Mouse (Mus musculus) lung, embryonic 15.5 days (tissue): ENCODE data around the gene Carhsp1. TPM values are rescaled to one million over a fixed set of nuclear protein-coding genes. Genes with fewer than 3 reads are reported as not detected.
A peak's percentile ranks its signal among the peaks of the same experiment; 100 is the strongest.

Experiments used
- ATAC-seq: fragments of 200-750 bp; cut with Nextera tagmentation; 2 replicates; pipeline ENCODE4 v1.8.0; 2017; ENCODE audit warnings: moderate number of reproducible peaks, borderline replicate concordance; ENCODE audit not compliant: low FRiP score, low TSS enrichment; ENCODE audit errors: extremely low read depth
- H3K27ac ChIP-seq: fragments of 300-500 bp; sonication (generic); 2 replicates; pipeline ENCODE4 v1.5.1; 2015; ENCODE audit warnings: moderate library complexity, mild to moderate bottlenecking, inconsistent platforms
- H3K27me3 ChIP-seq: fragments of 300-500 bp; sonication (generic); 2 replicates; pipeline ENCODE4 v1.6.1; 2015; ENCODE audit warnings: inconsistent platforms
- H3K36me3 ChIP-seq: fragments of 300-500 bp; sonication (generic); 2 replicates; pipeline ENCODE4 v1.6.1; 2015; ENCODE audit warnings: inconsistent platforms
- H3K4me1 ChIP-seq: fragments of 300-500 bp; sonication (generic); 2 replicates; pipeline ENCODE4 v1.6.1; 2015; ENCODE audit warnings: inconsistent platforms
- H3K4me2 ChIP-seq: fragments of 300-500 bp; sonication (generic); 2 replicates; pipeline ENCODE4 v1.6.1; 2015; ENCODE audit warnings: inconsistent platforms, mild to moderate bottlenecking, moderate library complexity
- H3K4me3 ChIP-seq: fragments of 300-500 bp; sonication (generic); 2 replicates; pipeline ENCODE4 v1.5.1; 2015; ENCODE audit warnings: mild to moderate bottlenecking, inconsistent platforms
- H3K9ac ChIP-seq: fragments of 300-500 bp; sonication (generic); 2 replicates; pipeline ENCODE4 v1.6.1; 2015; ENCODE audit warnings: inconsistent platforms
- H3K9me3 ChIP-seq: fragments of 300-500 bp; sonication (generic); 2 replicates; pipeline ENCODE4 v1.6.1; 2016; ENCODE audit warnings: inconsistent platforms
- WGBS: fragments of 180-500 bp; shearing (Covaris S2); methylation state at CpG from one replicate; pipeline ENCODE4 v1.1.7; 2015; 5-methylcytosine and 5-hydroxymethylcytosine counted together
- polyA plus RNA-seq: library from polyadenylated mRNA; unstranded; fragments of >200 nt; fragmentation: Nextera tagmentation; extraction: Ambion mirVana; gene quantifications from 2 replicates; pipeline ENCODE4 v1.2.1, GENCODE M21; 2015

Gene Carhsp1
- polyA plus RNA-seq, 1 experiment from 2014 or later: 96.8 TPM

DNA sequence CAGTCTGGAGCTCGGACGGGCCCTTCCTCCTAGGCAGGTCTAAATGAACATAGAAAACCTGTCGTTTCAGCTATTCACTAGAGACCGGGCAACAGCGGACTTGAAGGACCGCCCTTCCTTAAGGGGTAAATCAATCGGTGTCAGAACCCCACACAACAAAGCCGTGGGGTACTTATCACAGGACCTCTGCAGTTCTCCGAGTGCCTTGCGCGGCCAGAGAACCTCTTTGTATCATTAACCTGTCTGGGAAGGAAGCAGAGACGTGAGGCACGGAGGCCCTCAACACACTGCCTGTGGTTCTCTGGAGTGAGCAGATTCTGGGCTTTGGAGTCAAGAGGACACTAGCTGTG is 35.1 kb downstream of the Carhsp1 start:
- H3K9me3 ChIP-seq: no peaks in the 10 kb centered on the region
- peak overlapping the region; percentile 83 for H3K4me2 ChIP-seq
- H3K36me3 ChIP-seq: peaks cover 13% of the 10 kb centered on the region; the same call in 1 of the 2 replicates
- H3K27me3 ChIP-seq: no peaks in the 10 kb centered on the region
- H3K4me3 ChIP-seq: peak overlapping the region; percentile 78
- H3K27ac ChIP-seq: peak overlapping the region; percentile 92
- H3K9ac ChIP-seq: peak overlapping the region; percentile 78
- under 1% methylated on average over 13 of the region's 13 CpGs for WGBS
- ATAC-seq: peak; percentile 8; the same call in 1 of the 2 replicates
- peaks cover 17% of the 10 kb centered on the region for H3K4me1 ChIP-seq

GRCm38 (mm10) chr16:8631428-8631827 is 40.5 kb downstream of the Carhsp1 start:
- no peak for ATAC-seq

GRCm38 (mm10) chr16:8630419-8630818 is 41.5 kb downstream of the Carhsp1 start:
- ATAC-seq: no peak
- 0 out of 2 replicates have a peak, but pooled peaks cover 7% of the 10 kb centered on the region for H3K36me3 ChIP-seq
- no peak overlapping the region for H3K27ac ChIP-seq
- no peaks in the 10 kb centered on the region for H3K4me1 ChIP-seq
- no peaks in the 10 kb centered on the region for H3K9me3 ChIP-seq
- H3K27me3 ChIP-seq: no peaks in the 10 kb centered on the region
- H3K4me2 ChIP-seq: no peak overlapping the region
- 77% methylated on average over 2 of the region's 2 CpGs for WGBS
- H3K4me3 ChIP-seq: no peak overlapping the region
- no peak overlapping the region for H3K9ac ChIP-seq

More at GRCm38 (mm10) chr16:8631428-8631827, 40.5 kb downstream of the Carhsp1 start:
- peaks cover 6% of the 10 kb centered on the region for H3K4me1 ChIP-seq
- H3K9me3 ChIP-seq: no peaks in the 10 kb centered on the region
- peaks cover 13% of the 10 kb centered on the region; the same call in 1 of the 2 replicates for H3K36me3 ChIP-seq
- no peak overlapping the region for H3K9ac ChIP-seq
- no peak overlapping the region for H3K4me3 ChIP-seq
- H3K4me2 ChIP-seq: no peak overlapping the region
- no peaks in the 10 kb centered on the region for H3K27me3 ChIP-seq
- WGBS: 88% methylated on average over 5 of the region's 5 CpGs
- no peak overlapping the region for H3K27ac ChIP-seq

GRCm38 (mm10) chr16:8620315-8621115 is 51.4 kb downstream of the Carhsp1 start:
- 46% methylated on average over 16 of the region's 16 CpGs for WGBS
- Histone ChIP-seq H3K4me1 (peaks cover 6% of the 10 kb centered on the region), H3K27ac (no peak overlapping the region), H3K4me3 (no peak overlapping the region), H3K36me3 (no peaks in the 10 kb centered on the region), H3K4me2 (no peak overlapping the region), H3K9ac (no peak overlapping the region), H3K9me3 (no peaks in the 10 kb centered on the region), H3K27me3 (no peaks in the 10 kb centered on the region)
- no peak for ATAC-seq

GRCm38 (mm10) chr16:8619659-8620314 is 52.2 kb downstream of the Carhsp1 start:
- no peak overlapping the region for H3K27ac ChIP-seq
- no peak overlapping the region for H3K9ac ChIP-seq
- H3K4me3 ChIP-seq: no peak overlapping the region
- H3K9me3 ChIP-seq: no peaks in the 10 kb centered on the region
- WGBS: 14% methylated on average over 10 of the region's 10 CpGs
- ATAC-seq: no peak
- H3K36me3 ChIP-seq: no peaks in the 10 kb centered on the region
- H3K27me3 ChIP-seq: no peaks in the 10 kb centered on the region
- no peak overlapping the region for H3K4me2 ChIP-seq
- H3K4me1 ChIP-seq: peaks cover 6% of the 10 kb centered on the region

DNA sequence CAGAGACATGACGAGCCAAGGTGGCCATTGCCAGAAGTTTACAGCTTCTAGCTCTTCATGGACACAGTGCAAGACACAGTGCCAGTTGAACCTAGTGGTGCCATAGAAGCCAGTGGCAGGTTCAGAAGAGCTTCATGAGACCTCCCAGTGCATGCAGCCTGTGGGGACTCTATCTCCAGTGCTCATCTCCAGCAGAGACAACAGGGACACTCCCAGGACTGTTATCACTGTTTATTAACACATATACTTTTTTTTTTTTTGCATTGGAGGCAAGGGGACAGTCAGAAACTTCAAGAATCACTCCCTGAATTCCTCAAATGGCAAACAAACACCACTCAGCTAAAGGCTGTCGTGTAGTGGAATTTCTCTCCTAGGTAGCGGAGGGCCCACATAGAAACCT is 58.5 kb downstream of the Carhsp1 start:
- WGBS: 67% methylated on average over 3 of the region's 3 CpGs
- H3K36me3 ChIP-seq: no peaks in the 10 kb centered on the region
- ATAC-seq: no peak
- H3K4me3 ChIP-seq: no peak overlapping the region
- no peak overlapping the region for H3K27ac ChIP-seq
- H3K9me3 ChIP-seq: no peaks in the 10 kb centered on the region
- H3K9ac ChIP-seq: no peak overlapping the region
- no peaks in the 10 kb centered on the region for H3K4me1 ChIP-seq
- no peaks in the 10 kb centered on the region for H3K27me3 ChIP-seq
- H3K4me2 ChIP-seq: no peak overlapping the region

- ATAC-seq: no peak
- no peaks in the 10 kb centered on the region for H3K36me3 ChIP-seq
- H3K27ac ChIP-seq: no peak overlapping the region
- no peak overlapping the region for H3K4me3 ChIP-seq
- no peak overlapping the region for H3K9ac ChIP-seq
- H3K9me3 ChIP-seq: no peaks in the 10 kb centered on the region
- H3K4me2 ChIP-seq: no peak overlapping the region
- H3K27me3 ChIP-seq: no peaks in the 10 kb centered on the region
- 69% methylated on average over 4 of the region's 4 CpGs for WGBS
- no peaks in the 10 kb centered on the region for H3K4me1 ChIP-seq
Measured at GRCm38 (mm10) chr16:8613039-8613438, 58.9 kb downstream of the Carhsp1 start.

DNA sequence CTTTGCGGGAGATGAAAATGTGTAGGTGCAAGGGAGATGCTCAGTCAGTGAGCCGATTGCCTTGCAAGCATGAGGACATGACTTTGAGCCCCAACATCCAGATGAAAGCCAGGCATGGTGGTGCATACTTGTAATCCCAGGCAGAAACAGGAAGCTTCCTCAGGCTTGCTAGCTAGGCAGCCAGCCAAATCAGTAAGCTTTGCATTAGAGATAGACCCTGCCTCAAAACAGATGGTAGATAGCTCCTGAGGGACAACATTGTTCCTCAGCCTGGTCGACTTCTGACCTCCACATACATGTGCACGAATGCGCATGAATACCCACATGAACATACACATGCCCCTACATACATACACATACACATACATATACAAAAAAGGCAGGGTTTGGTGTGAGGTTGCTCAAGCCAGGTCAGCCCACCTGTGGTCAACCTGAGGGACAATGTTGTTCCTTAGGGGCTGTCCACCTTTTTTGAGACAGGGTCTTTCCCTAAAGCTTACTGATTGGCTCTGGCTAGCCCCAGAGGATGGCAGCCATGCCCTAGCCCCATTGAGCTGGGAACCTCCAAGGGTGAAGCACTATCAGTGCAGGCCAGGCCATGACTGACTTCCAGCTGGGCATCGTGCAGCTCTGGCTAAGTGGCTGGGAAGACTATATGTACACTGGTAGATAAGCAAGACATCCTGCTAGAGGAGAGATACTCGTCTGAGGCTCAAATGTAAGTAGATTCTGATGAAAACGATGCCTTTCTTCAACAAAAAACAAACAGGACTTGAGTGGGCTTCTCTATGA is 59.5 kb downstream of the Carhsp1 start:
- peak; percentile 52; the same call in 1 of the 2 replicates for ATAC-seq
- H3K4me1 ChIP-seq: no peaks in the 10 kb centered on the region
- no peaks in the 10 kb centered on the region for H3K9me3 ChIP-seq
- no peak overlapping the region for H3K4me3 ChIP-seq
- H3K27ac ChIP-seq: no peak overlapping the region
- WGBS: 75% methylated on average over 8 of the region's 8 CpGs
- H3K27me3 ChIP-seq: no peaks in the 10 kb centered on the region
- no peaks in the 10 kb centered on the region for H3K36me3 ChIP-seq
- no peak overlapping the region for H3K9ac ChIP-seq
- H3K4me2 ChIP-seq: no peak overlapping the region

DNA sequence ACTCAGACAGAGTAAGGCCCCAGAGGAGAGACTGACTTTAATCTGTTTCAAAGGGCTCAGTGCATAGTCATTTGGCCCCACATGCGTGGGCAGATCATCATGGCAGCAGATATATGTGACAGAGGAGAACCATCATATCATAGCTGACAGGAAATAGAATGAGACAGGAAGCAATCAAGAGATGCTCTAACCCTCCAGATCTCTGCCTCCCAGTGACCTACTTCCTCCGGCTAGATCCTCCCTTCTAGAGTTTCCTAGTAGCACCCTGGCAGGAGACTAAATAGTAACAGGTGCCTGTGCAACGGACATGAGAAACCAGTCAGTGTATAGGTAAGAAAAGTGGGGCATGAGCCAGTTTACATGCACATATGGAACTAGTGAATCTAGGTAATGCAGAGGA is 61.6 kb downstream of the Carhsp1 start:
- no peaks in the 10 kb centered on the region for H3K4me1 ChIP-seq
- no peaks in the 10 kb centered on the region for H3K9me3 ChIP-seq
- no peak overlapping the region for H3K4me2 ChIP-seq
- H3K27me3 ChIP-seq: no peaks in the 10 kb centered on the region
- H3K36me3 ChIP-seq: no peaks in the 10 kb centered on the region
- ATAC-seq: no peak
- H3K27ac ChIP-seq: no peak overlapping the region
- no peak overlapping the region for H3K4me3 ChIP-seq
- WGBS: 77% methylated on average over 3 of the region's 3 CpGs
- no peak overlapping the region for H3K9ac ChIP-seq
